Mouse (Mus musculus) midbrain, embryonic 12.5 days (tissue): ENCODE data around the gene Gm20388. TPM values are rescaled to one million over a fixed set of nuclear protein-coding genes. Genes with fewer than 3 reads are reported as not detected.

ENCODE experiments used
- ATAC-seq: fragments of 200-750 bp; cut with Nextera tagmentation; 2 replicates; pipeline ENCODE4 v1.8.0; 2017; ENCODE audit warnings: low read depth, moderate TSS enrichment, moderate library complexity; ENCODE audit not compliant: low FRiP score
- H3K27ac ChIP-seq: fragments of 300-500 bp; sonication (generic); replicated peaks from 2 replicates; pipeline ENCODE4 v1.5.1; 2016; ENCODE audit warnings: mild to moderate bottlenecking
- H3K27me3 ChIP-seq: fragments of 300-500 bp; sonication (generic); 2 replicates; pipeline ENCODE4 v1.6.1; 2016; ENCODE audit warnings: mild to moderate bottlenecking
- H3K36me3 ChIP-seq: fragments of 300-500 bp; sonication (generic); 2 replicates; pipeline ENCODE4 v1.6.1; 2016
- H3K4me1 ChIP-seq: fragments of 300-500 bp; sonication (generic); 2 replicates; pipeline ENCODE4 v1.6.1; 2016
- H3K4me2 ChIP-seq: fragments of 300-500 bp; sonication (generic); replicated peaks from 2 replicates; pipeline ENCODE4 v1.6.1; 2016; ENCODE audit warnings: mild to moderate bottlenecking, moderate library complexity
- H3K4me3 ChIP-seq: fragments of 300-500 bp; sonication (generic); 2 replicates; pipeline ENCODE4 v1.5.1; 2016; ENCODE audit warnings: mild to moderate bottlenecking
- H3K9ac ChIP-seq: fragments of 300-500 bp; sonication (generic); replicated peaks from 2 replicates; pipeline ENCODE4 v1.6.1; 2016; ENCODE audit warnings: mild to moderate bottlenecking, moderate library complexity
- H3K9me3 ChIP-seq: fragments of 300-500 bp; sonication (generic); 2 replicates; pipeline ENCODE4 v1.6.1; 2016; ENCODE audit warnings: mild to moderate bottlenecking
- WGBS: fragments of 180-500 bp; shearing (Covaris S2); methylation state at CpG from one replicate; pipeline ENCODE4 v1.1.7; 2016; 5-methylcytosine and 5-hydroxymethylcytosine counted together
- polyA plus RNA-seq: library from polyadenylated mRNA; unstranded; fragments of >200 nt; fragmentation: Nextera tagmentation; extraction: Ambion mirVana; gene quantifications from 2 replicates; pipeline ENCODE4 v1.2.1, GENCODE M21; 2016

Gm20388 gene
- polyA plus RNA-seq, 1 experiment from 2014 or later: not detected

GRCm38 (mm10) chr8:121251089-121251488 lies 1340.4 kb downstream of the Gm20388 start:
- Histone ChIP-seq H3K9ac (no peak overlapping the region), H3K4me1 (peaks cover 14% of the 10 kb centered on the region; the same call in 1 of the 2 replicates), H3K9me3 (no peaks in the 10 kb centered on the region), H3K27me3 (peaks cover 18% of the 10 kb centered on the region; the same call in 1 of the 2 replicates), H3K27ac (no peak overlapping the region), H3K36me3 (no peaks in the 10 kb centered on the region), H3K4me2 (no peak overlapping the region), H3K4me3 (no peak overlapping the region)
- WGBS: 54% methylated on average over 11 of the region's 11 CpGs
- no peak for ATAC-seq

DNA sequence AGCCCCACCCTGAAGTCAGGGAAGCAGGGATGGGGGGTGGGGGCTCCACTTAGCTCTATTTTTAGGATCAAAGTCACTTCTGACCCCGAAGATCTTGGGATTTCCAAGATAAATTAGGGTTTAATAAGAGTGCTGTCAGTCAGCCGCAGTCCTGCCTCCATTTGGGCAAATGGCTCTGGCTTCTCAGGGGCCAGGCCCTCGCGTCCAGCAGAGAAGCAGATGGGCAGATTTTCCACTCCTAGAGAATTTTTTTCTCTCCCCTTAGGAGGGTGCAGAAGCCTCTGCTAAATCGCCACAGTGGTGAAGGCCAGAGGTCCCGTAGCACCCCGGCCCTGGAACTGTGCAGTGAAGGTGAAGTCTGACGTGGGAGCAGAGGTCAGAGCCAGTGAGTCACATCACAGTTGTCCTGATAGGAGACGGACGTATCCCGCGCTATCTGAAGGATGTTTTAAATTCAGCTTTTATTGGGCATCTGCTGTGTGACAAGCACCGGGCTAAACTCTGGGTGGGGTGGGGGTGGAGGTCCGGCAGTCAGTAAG lies 1345.2 kb downstream of the Gm20388 start:
- peaks cover 18% of the 10 kb centered on the region for H3K4me1 ChIP-seq

DNA sequence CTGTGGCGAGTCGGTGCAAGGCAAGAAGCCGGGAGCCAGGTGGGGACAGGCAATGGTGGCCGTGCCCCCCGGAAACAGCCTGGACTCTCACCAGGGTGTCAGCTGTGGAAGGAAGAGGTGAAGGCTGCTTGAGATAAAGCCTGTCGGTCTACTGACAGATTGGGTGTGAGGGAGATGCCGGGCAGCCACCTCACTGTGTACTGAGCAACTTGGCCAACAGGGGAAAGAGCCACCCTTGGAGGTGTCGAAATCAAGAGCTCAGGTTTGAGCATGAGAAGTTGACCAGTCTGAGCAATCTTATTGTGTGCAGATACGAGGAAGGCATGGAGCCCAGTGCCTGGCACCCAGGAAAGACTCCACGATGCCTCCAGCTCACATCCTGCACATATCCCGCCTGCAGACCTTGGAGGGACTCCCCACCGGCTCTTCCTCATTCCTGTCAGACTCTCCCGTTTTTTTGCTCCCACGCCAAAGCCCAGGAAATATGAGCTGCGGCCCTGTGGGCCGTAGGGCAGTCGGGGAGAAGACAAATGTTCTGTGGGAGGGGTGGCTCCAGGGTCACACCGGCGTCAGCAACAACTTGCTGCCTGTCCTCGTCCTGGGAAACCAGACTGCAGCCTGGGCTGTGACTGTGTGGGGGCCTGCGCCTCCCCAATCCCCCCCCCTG lies 1347.6 kb downstream of the Gm20388 start:
- no peak overlapping the region for H3K9ac ChIP-seq

More for the DNA sequence above, 1345.2 kb downstream of the Gm20388 start:
- H3K27ac ChIP-seq: no peak overlapping the region
- no peak overlapping the region for H3K4me2 ChIP-seq
- H3K36me3 ChIP-seq: no peaks in the 10 kb centered on the region
- 59% methylated on average over 14 of the region's 14 CpGs for WGBS
- no peak overlapping the region for H3K4me3 ChIP-seq
- no peaks in the 10 kb centered on the region for H3K9me3 ChIP-seq
- ATAC-seq: no peak
- peaks cover 15% of the 10 kb centered on the region; the same call in 1 of the 2 replicates for H3K27me3 ChIP-seq
- no peak overlapping the region for H3K9ac ChIP-seq

GRCm38 (mm10) chr8:121262728-121263389 lies 1352.2 kb downstream of the Gm20388 start:
- H3K27me3 ChIP-seq: no peaks in the 10 kb centered on the region
- 79% methylated on average over 21 of the region's 21 CpGs for WGBS
- no peaks in the 10 kb centered on the region for H3K36me3 ChIP-seq
- no peak overlapping the region for H3K4me2 ChIP-seq
- no peak overlapping the region for H3K27ac ChIP-seq
- no peak for ATAC-seq
- no peaks in the 10 kb centered on the region for H3K9me3 ChIP-seq
- H3K9ac ChIP-seq: no peak overlapping the region
- peaks cover 10% of the 10 kb centered on the region for H3K4me1 ChIP-seq
- H3K4me3 ChIP-seq: no peak overlapping the region

More for the DNA sequence above, 1347.6 kb downstream of the Gm20388 start:
- Histone ChIP-seq H3K4me1 (peaks cover 11% of the 10 kb centered on the region), H3K4me2 (no peak overlapping the region), H3K4me3 (no peak overlapping the region), H3K27ac (no peak overlapping the region), H3K9me3 (no peaks in the 10 kb centered on the region), H3K36me3 (no peaks in the 10 kb centered on the region), H3K27me3 (0 out of 2 replicates have a peak, but pooled peaks cover 3% of the 10 kb centered on the region)
- 69% methylated on average over 21 of the region's 21 CpGs for WGBS
- no peak for ATAC-seq

GRCm38 (mm10) chr8:121263390-121263775 lies 1352.7 kb downstream of the Gm20388 start:
- no peaks in the 10 kb centered on the region; the same call in 1 of the 2 replicates for H3K27me3 ChIP-seq
- WGBS: 60% methylated on average over 14 of the region's 14 CpGs
- H3K4me2 ChIP-seq: no peak overlapping the region
- no peaks in the 10 kb centered on the region for H3K9me3 ChIP-seq
- H3K36me3 ChIP-seq: no peaks in the 10 kb centered on the region
- H3K4me3 ChIP-seq: no peak overlapping the region
- no peak overlapping the region for H3K9ac ChIP-seq
- H3K4me1 ChIP-seq: peaks cover 8% of the 10 kb centered on the region
- no peak overlapping the region for H3K27ac ChIP-seq
- ATAC-seq: no peak

DNA sequence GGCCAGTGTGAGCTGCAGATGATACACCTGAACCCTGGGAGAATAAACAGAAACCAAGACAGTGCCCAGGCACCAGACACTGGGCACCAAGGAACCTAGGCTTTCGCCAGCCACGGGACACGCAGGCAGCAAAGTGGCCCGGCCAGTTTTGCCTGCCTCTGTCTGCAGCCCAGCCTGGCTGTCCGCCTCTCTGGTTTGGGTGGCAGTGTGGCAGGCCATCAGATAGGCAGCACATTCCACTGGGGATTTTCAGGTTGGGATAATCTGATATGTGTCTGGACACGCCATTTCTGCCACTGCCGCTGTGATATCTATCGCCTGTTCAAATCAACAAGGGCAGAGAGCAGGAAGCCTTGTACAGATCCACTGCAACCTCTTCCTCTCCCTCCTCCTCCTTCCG lies 1353.6 kb downstream of the Gm20388 start:
- H3K9me3 ChIP-seq: no peaks in the 10 kb centered on the region
- H3K4me3 ChIP-seq: no peak overlapping the region
- no peaks in the 10 kb centered on the region; the same call in 1 of the 2 replicates for H3K27me3 ChIP-seq
- WGBS: 85% methylated on average over 9 of the region's 9 CpGs
- H3K36me3 ChIP-seq: no peaks in the 10 kb centered on the region
- ATAC-seq: no peak
- H3K9ac ChIP-seq: no peak overlapping the region
- peaks cover 6% of the 10 kb centered on the region; the same call in 1 of the 2 replicates for H3K4me1 ChIP-seq
- no peak overlapping the region for H3K27ac ChIP-seq
- H3K4me2 ChIP-seq: no peak overlapping the region

DNA sequence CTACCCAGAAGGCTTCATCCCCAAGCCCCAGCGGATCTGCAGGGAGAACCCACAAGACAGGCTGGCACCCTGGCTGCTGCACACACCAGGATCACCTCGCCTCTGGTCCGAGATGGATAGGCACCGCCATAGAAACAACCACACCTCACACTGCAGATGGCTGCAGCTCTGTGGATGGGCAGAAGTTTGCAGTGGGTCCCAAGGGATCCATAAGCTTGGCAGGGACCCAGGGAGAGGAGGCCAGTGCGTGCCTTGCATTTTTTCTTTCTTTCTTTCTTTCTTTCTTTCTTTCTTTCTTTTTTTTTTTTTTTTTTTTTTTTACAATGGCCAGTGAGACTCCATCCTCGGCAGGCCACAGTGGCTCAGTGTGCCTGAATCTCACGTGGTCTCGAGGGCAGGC lies 1360.9 kb downstream of the Gm20388 start:
- peaks cover 9% of the 10 kb centered on the region; the same call in 1 of the 2 replicates for H3K27me3 ChIP-seq
- no peaks in the 10 kb centered on the region for H3K36me3 ChIP-seq
- no peak for ATAC-seq
- no peak overlapping the region for H3K27ac ChIP-seq
- no peak overlapping the region for H3K4me3 ChIP-seq
- H3K4me1 ChIP-seq: no peaks in the 10 kb centered on the region
- WGBS: 75% methylated on average over 8 of the region's 8 CpGs
- H3K9me3 ChIP-seq: no peaks in the 10 kb centered on the region
- no peak overlapping the region for H3K4me2 ChIP-seq
- H3K9ac ChIP-seq: no peak overlapping the region

DNA sequence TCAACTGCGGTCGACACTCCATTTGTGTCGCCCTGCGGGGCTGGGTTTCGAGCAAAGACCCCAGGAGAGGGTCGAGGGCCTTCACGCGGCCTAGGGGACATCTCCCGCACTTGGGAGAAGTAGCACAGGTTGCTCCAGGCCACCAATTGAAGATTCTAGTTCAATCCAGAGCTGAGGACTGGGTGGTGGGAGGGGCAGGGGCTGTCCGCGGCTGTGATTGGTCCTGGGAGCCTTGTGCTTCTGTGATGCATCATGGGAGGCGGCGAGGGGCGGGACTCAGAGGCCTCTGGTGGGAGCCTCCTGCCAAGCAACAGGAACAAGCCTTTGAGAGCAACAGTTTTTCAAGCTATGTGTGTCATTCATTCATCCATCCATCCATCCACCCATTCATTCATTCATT lies 1362.6 kb downstream of the Gm20388 start:
- H3K27me3 ChIP-seq: peaks cover 9% of the 10 kb centered on the region; the same call in 1 of the 2 replicates
- 0 out of 2 replicates have a peak, but pooled peaks have one; percentile 30 for ATAC-seq
- H3K9me3 ChIP-seq: no peaks in the 10 kb centered on the region
- H3K4me1 ChIP-seq: no peaks in the 10 kb centered on the region
- H3K9ac ChIP-seq: no peak overlapping the region
- peak overlapping the region; percentile 21; the same call in 1 of the 2 replicates for H3K4me2 ChIP-seq
- no peak overlapping the region for H3K4me3 ChIP-seq
- no peak overlapping the region for H3K27ac ChIP-seq
- H3K36me3 ChIP-seq: no peaks in the 10 kb centered on the region
- 63% methylated on average over 14 of the region's 14 CpGs for WGBS

GRCm38 (mm10) chr8:121273620-121274019 lies 1363.0 kb downstream of the Gm20388 start:
- H3K4me2 ChIP-seq: no peak overlapping the region
- H3K9me3 ChIP-seq: no peaks in the 10 kb centered on the region
- no peak overlapping the region for H3K4me3 ChIP-seq
- H3K36me3 ChIP-seq: no peaks in the 10 kb centered on the region
- WGBS: 85% methylated on average over 15 of the region's 15 CpGs
- H3K4me1 ChIP-seq: no peaks in the 10 kb centered on the region
- H3K9ac ChIP-seq: no peak overlapping the region
- H3K27me3 ChIP-seq: peaks cover 9% of the 10 kb centered on the region; the same call in 1 of the 2 replicates
- no peak for ATAC-seq
- no peak overlapping the region for H3K27ac ChIP-seq

DNA sequence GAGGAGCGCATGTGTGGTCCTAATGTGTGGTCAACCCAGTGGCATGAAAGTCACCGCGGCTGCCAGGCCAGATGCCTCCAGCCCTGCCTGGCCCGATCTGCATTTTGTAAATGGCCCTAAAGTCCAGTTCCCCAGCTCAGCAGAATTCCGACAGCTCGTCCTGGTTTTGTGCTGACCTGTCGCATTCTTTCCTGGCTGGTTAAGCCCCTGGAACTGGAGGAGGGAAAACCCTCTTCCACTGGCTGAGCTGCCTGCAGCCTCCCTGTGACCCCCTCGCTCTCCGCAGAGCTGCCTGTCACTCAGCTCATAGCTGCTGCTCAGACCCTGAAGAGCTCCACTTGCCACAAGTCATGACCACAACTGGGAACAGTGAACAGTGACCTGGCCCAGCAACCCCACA lies 1369.8 kb downstream of the Gm20388 start:
- H3K4me2 ChIP-seq: no peak overlapping the region
- no peaks in the 10 kb centered on the region for H3K36me3 ChIP-seq
- peaks cover 11% of the 10 kb centered on the region for H3K4me1 ChIP-seq
- no peaks in the 10 kb centered on the region for H3K9me3 ChIP-seq
- H3K4me3 ChIP-seq: no peak overlapping the region
- no peaks in the 10 kb centered on the region for H3K27me3 ChIP-seq
- no peak overlapping the region for H3K27ac ChIP-seq
- ATAC-seq: no peak
- 41% methylated on average over 9 of the region's 9 CpGs for WGBS
- no peak overlapping the region for H3K9ac ChIP-seq

GRCm38 (mm10) chr8:121289346-121289745 lies 1378.7 kb downstream of the Gm20388 start:
- WGBS: 81% methylated on average over 5 of the region's 5 CpGs
- ATAC-seq: no peak

GRCm38 (mm10) chr8:121290547-121290946 lies 1379.9 kb downstream of the Gm20388 start:
- Histone ChIP-seq H3K36me3 (no peaks in the 10 kb centered on the region), H3K9ac (no peak overlapping the region), H3K27me3 (peaks cover 9% of the 10 kb centered on the region; the same call in 1 of the 2 replicates), H3K27ac (no peak overlapping the region), H3K9me3 (no peaks in the 10 kb centered on the region), H3K4me2 (no peak overlapping the region), H3K4me3 (no peak overlapping the region), H3K4me1 (peaks cover 24% of the 10 kb centered on the region)
- 67% methylated on average over 17 of the region's 17 CpGs for WGBS
- no peak for ATAC-seq

More at GRCm38 (mm10) chr8:121289346-121289745, 1378.7 kb downstream of the Gm20388 start:
- H3K4me3 ChIP-seq: no peak overlapping the region
- H3K27me3 ChIP-seq: peaks cover 5% of the 10 kb centered on the region; the same call in 1 of the 2 replicates
- no peak overlapping the region for H3K4me2 ChIP-seq
- H3K9ac ChIP-seq: no peak overlapping the region
- no peaks in the 10 kb centered on the region for H3K36me3 ChIP-seq
- peaks cover 15% of the 10 kb centered on the region for H3K4me1 ChIP-seq
- H3K9me3 ChIP-seq: no peaks in the 10 kb centered on the region
- H3K27ac ChIP-seq: no peak overlapping the region
